Mouse (Mus musculus): ENCODE measurements around the gene Tsks. TPM values are rescaled to one million over a fixed set of nuclear protein-coding genes. Genes with fewer than 3 reads are reported as not detected.

Tsks gene
- polyA plus RNA-seq, 1 experiment from 2014 or later, result not detected

- Histone ChIP-seq H3K79me2 (ENCODE audit: inconsistent target) (peaks cover 42% of the 10 kb centered on the region), H3K27ac (no peak overlapping the region), H3K4me3 (ENCODE audit: inconsistent target) (no peak overlapping the region), H3K36me3 (ENCODE audit: inconsistent target) (peaks cover 48% of the 10 kb centered on the region)
- 94% methylated on average over 11 of the region's 11 CpGs for WGBS (ENCODE audit: missing documents)
These were observed 56.7 kb downstream of the Tsks start for GRCm38 (mm10) chr7:44999753-45000152.

- no peak overlapping the region for H3K27ac ChIP-seq
- H3K4me3 ChIP-seq (ENCODE audit: inconsistent target), result no peak overlapping the region
- peaks cover 45% of the 10 kb centered on the region for H3K79me2 ChIP-seq (ENCODE audit: inconsistent target)
- H3K36me3 ChIP-seq (ENCODE audit: inconsistent target), result peaks cover 57% of the 10 kb centered on the region
- WGBS (ENCODE audit: missing documents), result 94% methylated on average over 20 of the region's 21 CpGs
These were observed 57.6 kb downstream of the Tsks start for GRCm38 (mm10) chr7:45000539-45001114.

GRCm38 (mm10) chr7:45002440-45002839, 59.4 kb downstream of the Tsks start:
- peaks cover 57% of the 10 kb centered on the region for H3K79me2 ChIP-seq (ENCODE audit: inconsistent target)
- no peak overlapping the region for H3K27ac ChIP-seq
- WGBS (ENCODE audit: missing documents), result 64% methylated on average over 7 of the region's 7 CpGs
- H3K36me3 ChIP-seq (ENCODE audit: inconsistent target), result peaks cover 75% of the 10 kb centered on the region
- no peak overlapping the region for H3K4me3 ChIP-seq (ENCODE audit: inconsistent target)

GRCm38 (mm10) chr7:45004546-45004945, 61.5 kb downstream of the Tsks start:
- Histone ChIP-seq H3K4me3 (ENCODE audit: inconsistent target) (no peak overlapping the region), H3K79me2 (ENCODE audit: inconsistent target) (peaks cover 53% of the 10 kb centered on the region), H3K36me3 (ENCODE audit: inconsistent target) (peaks cover 85% of the 10 kb centered on the region), H3K27ac (no peak overlapping the region)
- 66% methylated on average over 3 of the region's 3 CpGs for WGBS (ENCODE audit: missing documents)

DNA sequence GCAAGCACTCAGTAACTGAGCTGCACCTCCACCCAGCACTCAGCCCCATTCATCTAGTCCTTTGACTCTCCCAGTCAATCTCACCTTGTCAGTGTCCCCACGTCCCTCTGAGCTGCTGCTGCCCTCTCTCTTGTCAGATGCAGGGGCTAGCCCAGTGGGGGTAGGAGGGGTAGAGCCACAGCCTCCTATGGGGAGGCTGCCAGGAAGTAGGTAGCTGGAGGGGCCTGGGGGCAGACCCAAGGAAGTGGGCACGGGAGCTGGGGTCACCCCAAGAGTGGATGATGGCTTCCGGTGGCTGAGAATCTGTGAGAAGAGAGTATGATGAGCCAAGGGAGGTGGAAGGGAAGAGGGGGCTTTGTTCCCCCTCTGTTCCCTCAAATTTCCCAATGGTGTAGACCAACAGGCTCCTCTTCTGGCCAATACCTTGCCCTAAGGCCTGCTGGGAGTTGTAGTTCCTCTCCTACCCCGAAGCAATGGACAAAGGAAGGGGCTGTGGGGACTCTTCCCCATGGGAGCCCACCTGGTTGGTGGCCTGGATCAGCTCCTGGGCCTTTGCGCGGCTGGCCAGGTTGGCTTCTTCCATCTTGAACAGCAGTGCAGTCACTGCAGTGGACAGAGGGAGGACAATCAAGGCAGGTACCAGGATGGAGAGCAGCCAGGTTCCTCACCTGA, 62.5 kb downstream of the Tsks start:
- H3K79me2 ChIP-seq (ENCODE audit: inconsistent target), result peaks cover 53% of the 10 kb centered on the region; the same call in 1 of the 2 replicates
- H3K36me3 ChIP-seq (ENCODE audit: inconsistent target), result peaks cover 85% of the 10 kb centered on the region
- WGBS (ENCODE audit: missing documents), result 85% methylated on average over 6 of the region's 6 CpGs
- no peak overlapping the region for H3K27ac ChIP-seq
- no peak overlapping the region for H3K4me3 ChIP-seq (ENCODE audit: inconsistent target)

GRCm38 (mm10) chr7:45006503-45006902, 63.5 kb downstream of the Tsks start:
- WGBS (ENCODE audit: missing documents), result 99% methylated on average over 10 of the region's 12 CpGs
- Histone ChIP-seq H3K27ac (no peak overlapping the region), H3K79me2 (ENCODE audit: inconsistent target) (peaks cover 51% of the 10 kb centered on the region; the same call in 1 of the 2 replicates), H3K4me3 (ENCODE audit: inconsistent target) (no peak overlapping the region), H3K36me3 (ENCODE audit: inconsistent target) (peaks cover 83% of the 10 kb centered on the region)

DNA sequence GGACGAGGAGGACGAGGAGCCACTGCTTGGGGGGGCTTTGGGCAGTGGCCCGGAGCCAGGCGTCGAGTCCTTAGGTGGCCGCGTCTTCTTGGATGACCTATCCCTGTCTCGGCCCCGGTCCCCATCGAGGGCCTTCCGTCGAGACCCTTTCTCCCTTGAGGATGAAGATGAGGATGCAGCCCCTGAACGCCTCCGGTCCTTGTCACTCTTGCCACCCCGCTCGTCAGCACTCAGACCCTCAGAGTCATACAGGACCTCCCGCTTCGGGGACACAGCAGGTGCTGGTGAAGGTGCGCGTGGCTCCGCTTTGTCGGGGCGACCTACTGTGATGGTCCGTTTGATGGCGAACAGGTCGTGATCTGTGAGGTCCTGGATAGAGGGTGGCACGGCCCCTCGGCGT, 64.1 kb downstream of the Tsks start:
- 96% methylated on average over 29 of the region's 29 CpGs for WGBS (ENCODE audit: missing documents)

More for the DNA sequence above, 64.1 kb downstream of the Tsks start:
- peaks cover 52% of the 10 kb centered on the region; the same call in 1 of the 2 replicates for H3K79me2 ChIP-seq (ENCODE audit: inconsistent target)
- no peak overlapping the region for H3K4me3 ChIP-seq (ENCODE audit: inconsistent target)
- H3K27ac ChIP-seq, result no peak overlapping the region
- H3K36me3 ChIP-seq (ENCODE audit: inconsistent target), result peaks cover 83% of the 10 kb centered on the region

Other genes with a start within 250 kb of the Tsks start
- gene Izumo2, start 234.5 kb upstream of the Tsks start, polyA plus RNA-seq (2018), result not detected in 3 replicates
- 25.2 to 68.8 TPM (median 45.1 TPM) in 3 replicates for gene Vrk3, start 194.8 kb upstream of the Tsks start, polyA plus RNA-seq (2018)
- 0.23 to 0.60 TPM (median 0.30 TPM) in 3 replicates for gene Zfp473, start 192.2 kb upstream of the Tsks start, polyA plus RNA-seq (2018)
- 60.3 to 113 TPM (median 73.8 TPM) in 3 replicates for gene Nup62, start 127.1 kb upstream of the Tsks start, polyA plus RNA-seq (2018)
- gene Il4i1, start 126.8 kb upstream of the Tsks start, polyA plus RNA-seq (2018), result 2.3 to 2.8 TPM (median 2.7 TPM) in 3 replicates
- gene Atf5, start 126.5 kb upstream of the Tsks start, polyA plus RNA-seq (2018), result 29.8 to 55.7 TPM (median 36.4 TPM) in 3 replicates
- gene Akt1s1, start 94.2 kb upstream of the Tsks start, polyA plus RNA-seq (2018), result 33.4 to 56.3 TPM (median 49.1 TPM) in 3 replicates
- 25.6 to 51.8 TPM (median 28.3 TPM) in 3 replicates for gene Tbc1d17, start 94.1 kb upstream of the Tsks start, polyA plus RNA-seq (2018)
- gene Pnkp, start 86.1 kb upstream of the Tsks start, polyA plus RNA-seq (2018), result 17.4 to 42.4 TPM (median 36.1 TPM) in 3 replicates
- 38.5 to 61.7 TPM (median 49.4 TPM) in 3 replicates for gene Ptov1, start 73.4 kb upstream of the Tsks start, polyA plus RNA-seq (2018)
- gene Med25, start 50.5 kb upstream of the Tsks start, polyA plus RNA-seq (2018), result 24.5 to 28.2 TPM (median 26.1 TPM) in 3 replicates
- gene Fuz, start 47.1 kb upstream of the Tsks start, polyA plus RNA-seq (2018), result 4.6 to 8.8 TPM (median 6.1 TPM) in 3 replicates
- gene Ap2a1, start 13.7 kb upstream of the Tsks start, polyA plus RNA-seq (2018), result 49.8 to 76.6 TPM (median 75.0 TPM) in 3 replicates
- not detected in 3 replicates for gene Cpt1c, start 31.6 kb downstream of the Tsks start, polyA plus RNA-seq (2018)
- gene Prmt1, start 43.4 kb downstream of the Tsks start, polyA plus RNA-seq (2018), result 53.7 to 169 TPM (median 55.6 TPM) in 3 replicates
- gene Irf3, start 54.4 kb downstream of the Tsks start, polyA plus RNA-seq (2018), result 30.9 to 55.5 TPM (median 35.0 TPM) in 3 replicates
- gene Bcl2l12, start 55.5 kb downstream of the Tsks start, polyA plus RNA-seq (2018), result 10.9 to 14.5 TPM (median 12.9 TPM) in 3 replicates
- gene Scaf1, start 73.2 kb downstream of the Tsks start, polyA plus RNA-seq (2018), result 32.6 to 36.9 TPM (median 32.9 TPM) in 3 replicates
- 23.5 to 51.8 TPM (median 29.9 TPM) in 3 replicates for gene Rras, start 74.8 kb downstream of the Tsks start, polyA plus RNA-seq (2018)
- gene Prr12, start 109.7 kb downstream of the Tsks start, polyA plus RNA-seq (2018), result 15.5 to 17.7 TPM (median 17.1 TPM) in 3 replicates
- gene Nosip, start 119.2 kb downstream of the Tsks start, polyA plus RNA-seq (2018), result 40.1 to 50.7 TPM (median 45.7 TPM) in 3 replicates
- 19.0 to 31.7 TPM (median 28.6 TPM) in 3 replicates for gene Prrg2, start 119.5 kb downstream of the Tsks start, polyA plus RNA-seq (2018)
- gene Rcn3, start 149.0 kb downstream of the Tsks start, polyA plus RNA-seq (2018), result 0.67 to 5.1 TPM (median 3.1 TPM) in 3 replicates
- gene Fcgrt, start 160.6 kb downstream of the Tsks start, polyA plus RNA-seq (2018), result 84.4 to 284 TPM (median 160 TPM) in 3 replicates
- 1,184 to 1,556 TPM (median 1,388 TPM) in 3 replicates for gene Rps11, start 181.2 kb downstream of the Tsks start, polyA plus RNA-seq (2018)
- gene Rpl13a, start 185.6 kb downstream of the Tsks start, polyA plus RNA-seq (2018), result 804 to 2,026 TPM (median 1,578 TPM) in 3 replicates
- not detected in 3 replicates for gene Gm45713, start 193.0 kb downstream of the Tsks start, polyA plus RNA-seq (2018)
- gene Flt3l, start 193.2 kb downstream of the Tsks start, polyA plus RNA-seq (2018), result 4.4 to 9.9 TPM (median 8.0 TPM) in 3 replicates
- gene Pih1d1, start 211.1 kb downstream of the Tsks start, polyA plus RNA-seq (2018), result 34.1 to 75.8 TPM (median 39.7 TPM) in 3 replicates
- 13.0 to 39.0 TPM (median 19.2 TPM) in 3 replicates for gene Aldh16a1, start 211.4 kb downstream of the Tsks start, polyA plus RNA-seq (2018)
- not detected in 3 replicates for gene Slc17a7, start 220.7 kb downstream of the Tsks start, polyA plus RNA-seq (2018)
- not detected in 3 replicates for gene Gfy, start 236.4 kb downstream of the Tsks start, polyA plus RNA-seq (2018)
- not detected in 3 replicates for gene Pth2, start 237.8 kb downstream of the Tsks start, polyA plus RNA-seq (2018)

Data from macrophage (primary cell).